Mouse (Mus musculus): ENCODE measurements at regions not wholly inside any gene's neighbourhood (a gene's known extent, or its start where the extent isn't known, plus 50 kb on each side); places are given as distances from the start of the nearest gene placed in this dataset.

DNA sequence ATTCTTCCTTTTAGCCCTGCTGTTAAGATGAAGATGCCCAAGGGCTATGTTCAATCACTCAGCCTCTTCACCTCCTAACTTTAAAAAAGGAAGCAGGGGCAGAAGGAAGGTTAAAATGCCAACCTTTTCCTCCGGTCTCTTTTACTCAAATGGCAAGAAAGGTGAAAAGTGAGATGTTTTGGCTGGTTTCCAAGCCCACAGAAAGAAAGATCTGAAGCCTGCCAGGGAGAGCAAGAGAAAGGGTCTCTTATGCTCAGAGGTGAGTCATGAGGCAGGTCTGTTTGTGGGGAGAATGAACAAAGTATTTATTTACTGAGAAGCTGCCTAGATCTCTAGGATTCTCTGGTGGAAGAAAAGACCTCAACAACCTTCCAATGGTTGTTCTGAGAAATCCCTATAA, 162.1 kb upstream of the Kirrel3 start:
- no peak for DNase-seq

DNA sequence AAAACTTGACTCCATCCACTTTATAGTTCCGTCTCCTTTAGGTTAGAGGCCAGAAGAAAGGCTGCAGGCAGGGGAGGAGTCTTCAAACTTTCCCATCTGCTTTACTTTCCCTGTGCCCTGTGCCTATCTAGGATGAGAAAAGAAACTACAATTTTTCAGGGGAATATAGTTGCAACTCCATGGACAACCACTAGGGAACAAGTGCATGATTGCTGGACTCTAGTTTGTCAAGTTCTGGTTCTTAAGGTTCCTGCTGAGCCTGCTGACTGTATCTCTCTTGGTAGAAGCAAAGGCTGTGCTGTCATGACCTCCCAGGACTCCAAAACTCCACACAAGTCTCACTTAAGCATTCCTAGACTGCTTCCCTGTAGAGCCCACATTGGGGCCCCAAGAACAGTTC, 157.0 kb upstream of the Kirrel3 start:
- DNase-seq = no peak

DNA sequence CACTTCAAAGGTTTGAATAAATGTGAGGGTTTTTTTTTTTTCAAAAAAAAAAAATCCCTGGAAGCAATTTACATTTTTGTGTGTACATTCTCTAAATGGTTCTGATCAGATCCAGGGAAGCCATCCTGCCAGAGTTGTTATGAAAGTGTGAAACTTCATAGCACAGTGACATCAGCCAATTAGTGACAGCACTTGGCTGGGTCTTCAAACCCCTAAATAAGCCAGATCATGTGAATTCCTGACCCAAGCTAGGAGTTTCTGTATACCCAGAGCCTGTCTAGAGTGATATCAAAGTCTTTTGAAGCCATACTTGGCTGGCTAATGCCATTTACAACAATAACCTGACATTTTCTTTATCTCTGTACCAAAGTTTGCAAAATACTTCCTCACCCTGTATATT, 151.6 kb upstream of the Kirrel3 start:
- DNase-seq = no peak

DNA sequence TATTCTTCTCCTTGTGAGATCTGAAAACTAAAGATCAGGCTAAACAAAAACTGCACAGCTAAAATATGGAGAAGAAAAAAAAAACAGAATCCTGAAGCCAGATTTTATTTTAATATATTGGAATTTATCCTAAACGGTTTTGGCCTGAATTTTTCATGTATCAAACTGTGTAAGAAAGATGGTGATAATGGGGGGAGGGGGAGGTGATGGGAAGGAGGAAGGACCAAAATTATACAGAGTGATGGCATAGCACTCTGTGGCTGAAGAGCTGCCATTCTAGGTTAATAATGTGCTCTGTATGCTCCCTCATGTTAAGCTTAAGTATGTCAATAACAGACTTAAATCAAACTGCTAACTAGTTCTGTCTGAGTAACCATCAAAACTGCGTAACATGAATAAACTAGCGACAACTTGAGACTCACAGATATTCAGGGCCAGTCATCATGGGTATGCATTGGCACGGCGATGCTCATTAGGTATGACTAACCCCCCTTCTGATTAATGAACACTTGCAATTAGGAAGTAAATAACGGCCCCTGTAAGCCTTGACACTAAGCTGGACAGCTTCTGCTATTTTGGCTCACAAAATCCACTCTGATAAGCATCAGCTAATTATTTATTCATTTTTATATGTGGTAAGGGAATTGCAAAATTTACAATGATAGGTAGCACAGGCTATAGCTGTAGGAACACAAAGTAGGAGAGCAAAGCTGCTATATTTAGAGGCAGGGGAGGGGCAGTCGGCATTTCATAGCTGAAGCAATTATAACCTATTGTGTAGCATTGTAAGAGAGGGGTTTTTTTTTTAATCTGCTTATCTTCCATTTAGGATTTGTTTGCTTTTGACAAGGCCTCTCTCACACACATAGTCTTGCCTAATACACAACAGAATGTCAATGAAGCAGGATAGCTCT, 150.9 kb upstream of the Kirrel3 start:
- no peak for DNase-seq

DNA sequence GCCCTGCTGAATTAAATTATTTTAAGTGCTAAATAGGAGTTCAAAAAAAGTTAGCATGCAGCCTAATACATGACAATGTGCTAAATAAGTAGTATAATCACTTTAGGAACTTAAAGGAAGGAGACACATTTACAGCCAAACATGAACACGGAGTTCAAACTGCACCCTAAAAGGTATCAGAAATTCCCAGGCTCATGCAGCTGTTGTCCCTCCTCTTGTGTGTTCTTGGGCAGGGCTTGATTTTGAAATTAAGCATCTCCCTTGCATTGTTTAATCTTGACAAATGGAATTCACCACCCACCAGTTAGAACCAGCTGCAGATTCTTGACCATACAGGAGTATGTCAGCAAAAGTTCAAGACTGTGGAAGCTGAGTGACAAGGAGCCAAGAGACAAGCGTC, 137.3 kb upstream of the Kirrel3 start:
- no peak for DNase-seq

DNA sequence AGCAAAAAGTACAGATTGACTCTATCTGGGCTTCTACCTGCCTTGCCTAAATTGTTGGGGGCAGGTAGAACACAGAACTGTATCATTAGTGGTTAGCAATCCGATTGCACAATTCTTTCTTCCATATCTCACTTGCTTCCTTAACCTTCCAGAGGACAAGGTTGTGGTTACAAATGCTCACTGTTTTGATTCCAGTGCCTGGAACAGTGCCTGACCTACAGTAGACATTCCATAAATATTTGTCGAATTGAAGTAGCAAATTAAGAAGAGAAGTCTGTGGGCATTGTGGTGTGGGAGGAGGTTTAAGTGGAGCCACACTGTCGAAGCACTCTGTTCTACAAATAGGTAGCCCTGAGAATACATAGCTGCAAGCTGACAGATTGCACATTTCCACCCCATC, 135.7 kb upstream of the Kirrel3 start:
- no peak for DNase-seq

DNA sequence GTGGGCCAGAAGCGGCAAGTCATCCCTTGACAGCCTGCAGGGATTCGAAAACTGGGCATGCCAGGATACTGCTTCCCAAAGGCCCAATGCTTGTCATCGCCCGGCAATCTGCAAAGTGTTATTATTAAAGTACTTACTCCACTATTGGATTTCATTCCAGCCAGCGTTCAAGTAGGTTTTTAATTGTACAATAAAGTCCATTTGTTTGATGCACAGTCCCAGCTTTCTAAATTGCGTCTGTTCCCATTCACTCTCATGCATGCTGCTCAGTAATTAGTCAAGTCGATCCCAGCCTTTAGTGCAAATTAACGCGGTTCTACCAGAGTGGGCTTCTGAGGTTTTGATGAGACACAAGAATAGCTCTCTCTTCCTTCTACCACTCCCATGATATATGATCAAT, 131.9 kb upstream of the Kirrel3 start:
- DNase-seq = no peak

DNA sequence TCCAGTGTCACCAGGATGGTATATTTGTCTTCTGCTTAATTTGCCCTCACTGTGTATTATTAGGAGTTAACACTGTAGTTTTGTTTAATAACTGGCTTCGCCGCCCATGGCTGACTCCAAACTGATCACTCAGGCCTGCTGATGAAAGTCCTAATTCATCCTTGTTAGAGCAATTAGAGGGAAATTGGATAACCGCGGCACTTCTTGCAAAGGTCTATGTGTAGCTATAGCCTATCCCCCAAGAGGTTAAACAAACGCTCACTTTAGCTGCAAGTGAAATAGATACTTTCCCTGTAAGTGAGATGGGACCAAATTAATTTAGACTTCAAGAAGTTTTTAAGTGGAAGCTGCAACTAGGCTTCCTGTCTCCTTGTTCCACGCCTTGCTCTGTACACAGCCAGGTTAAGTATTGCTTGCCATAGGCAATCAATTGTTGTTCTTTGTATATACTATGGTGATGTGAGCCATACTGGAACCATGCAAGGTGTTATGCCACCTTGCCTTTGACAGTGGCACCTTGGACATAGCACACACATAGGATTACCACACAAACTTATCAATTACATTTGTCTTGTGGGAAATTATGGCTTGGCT, 130.9 kb upstream of the Kirrel3 start:
- DNase-seq = no peak

DNA sequence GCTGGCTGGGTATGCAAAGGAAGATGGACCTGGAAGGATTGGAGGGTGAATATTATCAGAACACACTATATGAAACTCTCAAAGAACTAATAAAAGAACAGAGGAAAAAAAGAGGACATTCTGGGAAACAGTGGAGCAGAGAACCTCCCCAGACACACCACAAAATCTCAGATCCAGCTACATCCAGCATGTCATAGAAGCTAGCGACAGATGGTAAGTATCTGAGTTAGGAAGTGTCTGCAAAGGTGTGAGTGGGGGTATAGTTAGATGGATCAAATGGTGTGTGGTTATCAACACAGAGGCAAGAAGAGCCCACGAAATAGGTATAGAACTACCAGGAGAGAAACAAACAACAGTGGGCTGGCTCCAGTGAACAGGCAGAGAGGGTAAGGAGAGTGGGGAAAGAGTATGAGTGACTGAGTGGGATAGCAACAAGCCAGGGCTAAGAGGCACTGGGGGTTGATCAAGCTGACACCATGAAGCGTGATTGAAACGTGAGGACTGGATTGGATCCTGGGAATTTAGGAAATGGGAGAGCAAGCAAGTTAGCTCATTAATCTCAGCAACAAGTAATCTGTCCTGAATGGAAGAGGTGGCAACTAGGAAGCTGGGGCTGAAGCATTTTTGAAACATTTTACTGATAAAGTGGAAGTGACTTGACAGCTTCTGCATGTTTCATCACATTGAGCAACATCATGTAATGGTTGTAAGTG, 114.9 kb upstream of the Kirrel3 start:
- no peak for DNase-seq

DNA sequence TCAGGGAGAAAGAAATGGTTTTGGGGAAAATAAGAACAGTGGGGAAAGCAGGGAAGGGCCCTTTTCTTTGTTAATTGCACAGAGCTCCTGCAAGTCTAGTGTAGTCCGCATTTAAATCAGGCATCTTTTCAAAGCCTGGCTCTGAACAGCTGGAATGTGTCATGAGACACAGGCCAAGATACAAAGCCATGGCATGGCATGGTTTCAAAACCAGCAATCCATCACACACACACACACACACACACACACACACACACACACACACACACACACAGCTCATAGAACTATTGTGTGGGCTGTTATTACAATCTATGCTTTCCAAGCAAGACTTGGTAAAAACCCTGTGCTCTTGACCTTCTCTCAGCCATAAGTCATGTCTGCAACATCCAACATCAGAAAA, 110.5 kb upstream of the Kirrel3 start:
- peak; percentile 44 for DNase-seq

DNA sequence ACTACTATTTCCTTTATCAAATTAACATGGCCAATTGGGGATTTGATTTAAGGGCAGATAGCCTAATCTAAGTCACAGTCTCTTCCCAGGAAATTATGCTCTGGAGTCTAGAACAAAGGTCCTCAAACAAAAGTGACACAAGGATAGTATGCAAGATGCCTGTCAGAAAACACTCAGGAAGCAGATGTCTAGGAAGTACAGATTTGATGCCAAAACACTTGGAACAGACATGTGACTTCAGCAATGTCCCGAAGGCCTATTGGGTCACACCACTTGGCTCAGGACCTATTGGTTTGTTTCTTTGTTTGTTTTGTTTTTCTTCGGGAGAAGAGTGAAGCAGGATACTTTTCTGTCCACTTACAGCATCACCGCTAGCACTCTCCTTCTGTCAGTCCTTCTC, 105.7 kb upstream of the Kirrel3 start:
- DNase-seq = no peak

DNA sequence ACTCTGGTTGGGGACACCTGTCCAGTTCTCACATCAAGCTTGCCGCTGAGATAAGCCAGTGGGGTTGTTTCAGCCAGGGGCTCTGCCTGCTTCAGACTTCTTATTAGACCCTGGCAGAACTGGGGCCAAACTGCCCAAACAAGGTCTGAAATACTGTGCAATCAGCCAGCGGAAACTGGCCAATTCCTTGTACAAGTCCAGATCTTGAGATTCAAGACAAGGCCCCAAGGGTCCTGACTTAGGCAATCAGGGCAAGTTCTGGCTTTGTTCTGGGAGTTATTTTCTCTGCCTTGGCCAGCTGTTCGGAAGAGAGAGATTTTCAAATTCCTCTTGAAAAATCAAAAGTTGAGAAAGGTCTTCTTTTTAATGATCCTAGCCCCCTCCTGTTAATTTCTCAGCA, 104.1 kb upstream of the Kirrel3 start:
- peak; percentile 19 for DNase-seq

DNA sequence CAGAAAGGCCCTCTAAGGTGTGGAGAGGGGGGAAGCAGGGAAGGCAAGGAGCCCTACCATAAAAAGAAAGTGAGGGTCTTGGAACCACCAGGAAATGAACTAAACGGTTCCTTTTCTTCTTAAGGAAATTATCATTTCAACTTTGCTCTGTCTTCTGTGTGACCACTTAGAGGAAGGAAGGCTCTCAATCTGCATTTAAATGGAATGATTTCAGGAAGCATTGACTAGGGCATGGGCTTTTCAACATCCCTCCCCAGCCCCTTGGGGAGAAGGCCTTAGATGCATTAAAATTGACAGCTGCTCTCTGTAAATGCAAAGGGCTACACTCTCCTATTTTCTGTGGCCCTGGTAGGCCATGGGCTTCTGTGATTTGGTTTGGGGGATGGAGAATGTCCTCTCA, 103.5 kb upstream of the Kirrel3 start:
- no peak for DNase-seq

DNA sequence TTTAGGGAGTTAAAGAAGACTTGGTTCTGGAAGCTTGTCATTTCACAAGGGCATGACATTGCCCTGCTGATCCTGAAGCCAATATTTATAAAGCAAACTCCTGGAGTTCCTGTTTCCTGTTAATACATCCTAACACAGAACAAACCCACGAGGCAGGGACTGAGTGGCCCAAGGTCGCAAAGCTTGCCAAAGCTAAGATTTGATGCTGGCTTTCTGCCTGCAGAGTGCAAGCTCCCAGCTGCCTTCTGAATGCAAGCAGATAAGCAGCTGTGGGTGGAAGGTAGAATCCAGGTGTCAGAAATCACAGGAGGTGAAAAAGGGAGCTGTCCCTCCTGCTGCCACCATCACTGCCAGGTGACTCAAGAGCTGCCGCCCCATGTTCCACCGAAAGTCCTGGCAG, 99.6 kb upstream of the Kirrel3 start:
- peak; percentile 34 for DNase-seq

DNA sequence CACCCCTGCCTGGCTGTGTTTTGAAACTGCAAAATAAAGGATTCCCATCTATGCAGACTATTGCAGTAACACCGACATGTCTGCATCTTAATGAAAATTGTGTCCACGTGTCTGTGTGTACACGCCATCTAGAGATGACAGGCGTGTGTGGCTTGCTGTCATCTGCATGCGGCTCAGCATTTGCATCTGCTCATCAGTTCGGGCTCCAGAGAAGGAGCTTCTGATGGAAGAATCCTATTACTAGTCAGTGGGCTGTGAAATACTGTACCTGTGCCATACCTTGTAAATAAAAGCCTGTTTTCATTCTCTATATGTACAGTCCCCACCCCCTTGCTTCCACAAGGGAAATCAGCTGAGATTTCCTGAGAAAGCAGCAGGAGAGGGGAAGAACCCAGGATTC, 92.7 kb upstream of the Kirrel3 start:
- no peak for DNase-seq

DNA sequence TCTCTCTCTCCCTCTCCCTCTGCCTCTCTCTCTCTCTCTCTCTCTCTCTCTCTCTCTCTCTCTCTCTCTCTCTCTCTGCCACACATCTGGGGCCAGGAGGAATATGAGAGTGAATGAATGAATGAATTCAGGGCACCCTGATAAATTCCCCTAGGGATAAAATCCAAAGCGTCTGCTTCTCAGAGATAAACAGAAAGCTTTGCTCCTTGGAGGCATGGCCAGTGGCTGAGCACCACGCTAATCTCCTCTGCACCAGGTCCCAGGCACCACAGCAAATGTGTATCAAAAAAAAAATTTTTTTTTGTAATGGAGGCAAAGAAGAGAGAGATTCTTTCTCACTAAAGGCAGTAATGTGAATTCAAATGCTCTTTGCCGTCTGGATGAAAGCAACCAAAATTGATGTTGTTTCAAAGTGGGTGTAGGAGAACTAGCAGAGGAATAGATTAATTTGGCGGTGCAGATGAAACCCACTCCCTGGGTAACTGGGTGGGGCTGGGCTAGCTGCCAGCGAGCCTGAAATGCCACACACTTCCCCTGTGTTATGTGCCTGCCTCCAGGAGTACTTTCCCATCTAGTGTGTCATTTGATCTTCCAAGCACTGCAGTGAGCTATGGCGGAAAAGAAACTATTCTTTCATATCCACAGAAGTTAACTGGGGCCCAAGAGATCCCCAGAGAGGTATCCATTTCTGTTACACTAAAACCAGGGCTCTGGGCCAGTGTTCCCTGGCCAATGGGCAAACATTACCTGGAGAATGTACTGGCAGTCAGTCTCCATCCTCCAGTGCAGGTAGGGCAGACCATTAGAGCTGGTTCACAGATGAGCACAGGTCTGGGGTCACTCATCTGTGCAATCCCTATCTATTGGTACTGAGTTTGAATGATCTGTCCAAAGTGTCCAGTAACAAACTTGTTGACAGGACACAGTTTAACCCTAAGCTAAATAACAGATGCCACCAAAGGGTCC, 89.6 kb upstream of the Kirrel3 start:
- DNase-seq = no peak

DNA sequence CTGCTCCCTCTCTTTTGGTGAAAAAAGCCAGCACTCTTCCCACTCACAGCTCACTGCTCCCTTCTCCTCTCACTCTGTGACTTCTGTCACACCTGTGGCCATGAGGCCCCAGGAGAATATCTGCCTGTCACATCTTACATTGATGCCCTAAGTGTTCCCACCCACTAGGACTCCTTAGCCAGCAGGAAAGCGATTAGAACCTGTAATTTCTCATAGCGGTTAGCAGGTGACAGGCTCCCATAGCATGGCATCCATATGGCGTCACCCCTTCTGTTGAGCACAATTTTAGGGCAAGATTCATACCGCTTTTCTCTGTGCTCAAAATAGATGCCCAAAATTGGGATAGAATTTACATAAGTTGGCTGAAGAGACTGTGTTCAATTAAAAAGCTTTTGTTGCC, 74.0 kb upstream of the Kirrel3 start:
- DNase-seq = no peak

DNA sequence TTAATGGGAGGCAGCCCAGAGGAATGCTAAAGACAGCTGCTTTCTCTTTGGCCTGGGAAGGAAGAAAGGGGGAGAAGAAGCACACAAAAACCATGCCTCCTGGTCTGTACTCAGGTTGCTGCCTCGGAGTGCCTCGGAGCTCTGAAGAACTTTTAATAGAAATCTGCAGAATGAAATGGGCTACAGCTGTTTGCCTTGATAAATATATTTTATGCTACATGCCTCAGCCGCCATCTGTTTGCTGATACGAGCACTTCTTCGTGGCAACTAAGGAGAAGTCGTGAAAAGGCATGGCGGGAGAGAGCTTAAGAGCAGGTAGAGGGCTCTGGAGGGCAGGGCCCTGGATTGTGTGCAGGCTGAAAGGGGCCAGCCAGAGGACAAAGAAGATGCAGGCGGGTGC, 69.5 kb upstream of the Kirrel3 start:
- DNase-seq = no peak

DNA sequence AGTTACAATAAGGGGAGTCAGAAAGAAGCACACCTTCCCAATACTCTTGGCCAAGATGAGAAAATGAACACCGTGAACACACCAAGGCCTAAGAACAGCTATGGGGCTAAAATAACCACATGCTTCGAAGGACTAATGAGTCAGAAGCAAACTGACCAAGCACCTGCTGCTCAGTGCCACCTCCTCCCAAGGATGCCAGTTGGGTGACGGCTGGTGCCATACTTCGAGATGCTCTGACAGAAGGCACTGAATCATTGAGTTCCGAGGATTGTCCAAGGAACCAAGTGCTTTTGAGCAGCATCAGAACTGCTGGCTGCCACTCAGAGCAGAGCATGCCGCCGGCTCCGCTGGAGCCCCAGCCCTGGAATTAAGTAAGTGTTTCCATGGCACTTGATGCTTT, 67.6 kb upstream of the Kirrel3 start:
- DNase-seq = no peak

DNA sequence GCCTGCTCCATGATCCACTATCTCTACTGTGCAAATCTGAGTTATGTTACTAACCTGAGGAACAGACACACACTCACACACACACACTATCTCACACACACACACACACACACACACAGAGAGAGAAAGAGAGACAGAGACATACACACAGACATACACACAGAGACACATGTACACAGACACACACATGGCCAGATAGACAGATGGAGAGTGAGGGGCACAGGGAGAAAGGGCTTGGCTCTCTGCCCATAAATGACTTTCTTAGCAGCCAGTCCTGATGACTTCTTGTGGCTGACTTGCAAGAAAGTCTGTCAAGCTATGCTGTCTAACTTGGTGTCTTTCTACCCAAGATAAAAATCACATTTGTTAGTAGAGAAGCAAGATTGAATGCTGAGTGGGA, 63.7 kb upstream of the Kirrel3 start:
- DNase-seq = no peak

DNA sequence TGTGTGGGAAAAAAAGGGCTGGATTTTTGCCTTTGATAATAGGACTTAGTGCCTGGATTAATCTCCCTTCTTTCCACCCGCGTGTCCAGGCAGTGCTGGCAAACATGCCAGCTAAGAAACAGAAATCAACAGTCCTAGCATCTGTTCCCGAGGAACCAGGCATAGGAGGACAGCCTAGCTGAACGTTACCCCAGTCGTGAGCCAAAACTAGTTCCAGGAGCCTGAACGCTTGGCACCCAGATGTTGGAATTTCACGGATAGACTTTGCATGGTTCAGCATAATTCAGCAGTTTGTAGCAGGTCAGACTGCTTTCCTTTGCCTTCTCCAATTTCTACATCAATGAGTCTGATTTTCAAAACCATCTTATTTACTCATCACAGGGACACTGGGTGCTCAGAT, 62.6 kb upstream of the Kirrel3 start:
- no peak for DNase-seq

DNA sequence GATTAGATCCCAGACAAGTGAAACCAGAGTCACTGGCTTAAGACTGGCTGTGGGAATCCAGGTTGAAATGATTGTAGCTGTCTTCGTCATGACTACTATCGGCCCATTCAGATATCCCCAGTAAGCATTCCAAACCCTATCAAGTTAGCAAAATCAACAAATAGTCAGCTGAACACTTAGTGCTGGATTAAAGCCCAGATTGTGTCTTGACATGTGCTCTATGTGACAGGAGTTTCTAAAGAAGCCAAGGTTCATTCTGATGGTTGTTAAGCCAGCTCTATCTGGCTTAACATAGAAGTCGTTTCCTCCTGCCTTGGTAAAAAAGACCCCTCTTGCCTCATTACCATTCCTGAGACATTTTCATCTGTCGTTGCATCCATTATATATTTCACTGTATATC, 59.1 kb upstream of the Kirrel3 start:
- no peak for DNase-seq
